In the genomic region with DNA sequence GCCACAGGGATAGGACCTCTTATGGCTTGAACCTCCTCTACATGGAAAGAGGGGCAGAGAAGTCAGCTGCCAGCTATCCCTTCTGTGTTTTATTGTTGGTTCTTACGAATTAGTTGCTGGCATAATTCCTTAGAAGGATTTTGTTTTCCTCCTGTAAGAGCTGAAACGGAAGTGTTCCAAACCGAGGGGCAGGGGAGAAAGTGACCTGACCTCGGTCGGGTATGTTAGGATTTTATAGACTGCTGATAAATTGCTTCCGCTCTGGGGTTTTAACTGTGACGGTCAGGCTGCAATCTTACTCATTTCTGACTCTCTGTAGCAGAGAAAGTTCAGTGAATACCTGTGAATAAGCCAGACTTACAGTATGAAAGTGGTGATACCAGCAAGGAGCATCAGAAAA, we compare ENCODE assay signal across 21 mouse cellular contexts. TPM values are rescaled to one million over a fixed set of nuclear protein-coding genes. Genes with fewer than 3 reads are reported as not detected.
A peak's percentile ranks its signal among the peaks of the same experiment; 100 is the strongest.
DNase-seq lines count a peak whose midpoint lies in the region; ATAC-seq and TF ChIP-seq lines count a peak whose summit lies in the region.
"Had no signal": no experiment of that assay in that cellular context is flagged by ENCODE, and none has a peak within 500 bp of the region (broad histone marks: within the 10 kb centered on the region; RNA-seq: fewer than 3 reads in every experiment).

No protein-coding gene starts in this region.

- DNase-seq in midbrain, embryonic 11.5 days (ENCODE audit: low spot score, missing footprints) = peak; percentile 62
- DNase-seq in midbrain, postnatal 0 days (ENCODE audit: low spot score) = no peak
- peak; percentile 11 to 29 for DNase-seq in kidney, postnatal 36 days
- no peak for DNase-seq in right cerebral cortex, postnatal 4 days
- DNase-seq in B cell, adult 2 months = no peak
- DNase-seq in spleen, adult 12 weeks (ENCODE audit: low spot score) = no peak
- DNase-seq: adrenal gland, postnatal 14 days; cerebellum, adult 8-10 months; gastrocnemius, postnatal 10 days; heart, postnatal 10 days; lung, postnatal 10 days; spleen, adult 18-20 months; thymus, postnatal 14 days had no signal

- H3K36me3 ChIP-seq in midbrain, embryonic 11.5 days (ENCODE audit: control insufficient read depth, insufficient read depth, low read length) = no peaks in the 10 kb centered on the region
- H3K36me3 ChIP-seq in midbrain, postnatal 0 days (ENCODE audit: insufficient read depth, low read length) = no peaks in the 10 kb centered on the region
- H3K36me3 ChIP-seq in kidney, embryonic 14.5 days (ENCODE audit: control insufficient read depth, insufficient read depth, low read length) = no peaks in the 10 kb centered on the region
- H3K36me3 ChIP-seq: forebrain, embryonic 10.5 days; heart, embryonic 12.5 days; hindbrain, embryonic 10.5 days; midbrain, embryonic 13.5 days had no signal

- TF ChIP-seq CTCF in midbrain, postnatal 0 days (IDR thresholded peaks at IDR 0.05) = no peak

- WGBS in midbrain, embryonic 11.5 days = 76% methylated on average over 7 of the region's 7 CpGs
- 76% methylated on average over 7 of the region's 7 CpGs for WGBS in midbrain, postnatal 0 days
- 6% methylated on average over 7 of the region's 7 CpGs for WGBS in kidney, embryonic 14.5 days

- no peak overlapping the region for H3K4me2 ChIP-seq in midbrain, embryonic 11.5 days
- no peak overlapping the region for H3K4me2 ChIP-seq in midbrain, postnatal 0 days (ENCODE audit: low read depth, low read length, poor library complexity, severe bottlenecking)
- H3K4me2 ChIP-seq in kidney, embryonic 14.5 days (replicated peaks; ENCODE audit: low read depth, low read length) = peak overlapping the region; percentile 16; the same call in 1 of the 2 replicates
- H3K4me2 ChIP-seq: heart, embryonic 12.5 days; midbrain, embryonic 13.5 days had no signal

- H3K27me3 ChIP-seq in midbrain, embryonic 11.5 days (ENCODE audit: control insufficient read depth, insufficient read depth, low read length) = no peaks in the 10 kb centered on the region
- H3K27me3 ChIP-seq in midbrain, postnatal 0 days (ENCODE audit: insufficient read depth, low read length) = no peaks in the 10 kb centered on the region
- H3K27me3 ChIP-seq in kidney, embryonic 14.5 days (ENCODE audit: control insufficient read depth, insufficient read depth, low read length) = no peaks in the 10 kb centered on the region
- H3K27me3 ChIP-seq: midbrain, embryonic 13.5 days had no signal

- H3K4me1 ChIP-seq in midbrain, embryonic 11.5 days (ENCODE audit: control insufficient read depth, insufficient read depth, low read length) = no peaks in the 10 kb centered on the region
- no peaks in the 10 kb centered on the region for H3K4me1 ChIP-seq in midbrain, postnatal 0 days (ENCODE audit: insufficient read depth, low read length)
- 0 out of 2 replicates have a peak, but pooled peaks cover 11% of the 10 kb centered on the region for H3K4me1 ChIP-seq in kidney, embryonic 14.5 days (ENCODE audit: control insufficient read depth, insufficient read depth, low read length)
- H3K4me1 ChIP-seq: forebrain, embryonic 10.5 days; heart, embryonic 12.5 days; midbrain, embryonic 13.5 days had no signal

- H3K9ac ChIP-seq in midbrain, embryonic 11.5 days (ENCODE audit: low read length) = no peak overlapping the region
- H3K9ac ChIP-seq in midbrain, postnatal 0 days (replicated peaks; ENCODE audit: low read length, poor library complexity, severe bottlenecking) = no peak overlapping the region
- no peak overlapping the region for H3K9ac ChIP-seq in kidney, embryonic 14.5 days (ENCODE audit: low read depth, low read length)
- H3K9ac ChIP-seq: heart, embryonic 12.5 days; midbrain, embryonic 13.5 days had no signal

- no peak overlapping the region for H3K27ac ChIP-seq in midbrain, embryonic 11.5 days (ENCODE audit: low read depth, low read length)
- no peak overlapping the region for H3K27ac ChIP-seq in midbrain, postnatal 0 days (ENCODE audit: low read depth, low read length)
- H3K27ac ChIP-seq in kidney, embryonic 14.5 days (ENCODE audit: low read depth, low read length) = peak overlapping the region; percentile 12; the same call in 1 of the 2 replicates
- H3K27ac ChIP-seq: forebrain, embryonic 10.5 days; hindbrain, embryonic 10.5 days; hindbrain, postnatal 0 days; layer of hippocampus, adult 2 months; midbrain, embryonic 13.5 days had no signal

- H3K4me3 ChIP-seq in midbrain, embryonic 11.5 days (ENCODE audit: low read depth, low read length) = no peak overlapping the region
- H3K4me3 ChIP-seq in midbrain, postnatal 0 days (ENCODE audit: low read depth, low read length) = no peak overlapping the region
- H3K4me3 ChIP-seq in kidney, embryonic 14.5 days (ENCODE audit: low read length) = no peak overlapping the region
- H3K4me3 ChIP-seq: forebrain, embryonic 10.5 days; heart, embryonic 12.5 days; hindbrain, embryonic 10.5 days; layer of hippocampus, adult 2 months; midbrain, embryonic 13.5 days had no signal

- no peaks in the 10 kb centered on the region for H3K9me3 ChIP-seq in midbrain, embryonic 11.5 days (ENCODE audit: control insufficient read depth, low read length)
- H3K9me3 ChIP-seq in midbrain, postnatal 0 days (ENCODE audit: low read length) = no peaks in the 10 kb centered on the region
- no peaks in the 10 kb centered on the region for H3K9me3 ChIP-seq in kidney, embryonic 14.5 days (ENCODE audit: control insufficient read depth, low read length)
- H3K9me3 ChIP-seq: forebrain, embryonic 10.5 days; heart, embryonic 12.5 days; hindbrain, embryonic 10.5 days; midbrain, embryonic 13.5 days had no signal

- no peak for ATAC-seq in midbrain, embryonic 11.5 days (ENCODE audit: low FRiP score)
- ATAC-seq in midbrain, postnatal 0 days (ENCODE audit: low FRiP score) = no peak
- ATAC-seq in kidney, embryonic 14.5 days (ENCODE audit: low FRiP score, low TSS enrichment) = peak; percentile 47; the same call in 1 of the 2 replicates
- ATAC-seq: forebrain, embryonic 16.5 days; hindbrain, postnatal 0 days; midbrain, embryonic 13.5 days had no signal

RNA-seq across cellular contexts. Expression of a gene that starts 56.6 kb away (rescaled TPM):
- 135 and 144 TPM in 2 replicates for polyA plus RNA-seq in midbrain, embryonic 11.5 days (2014; fragmentation: Nextera tagmentation; extraction: Ambion mirVana)
- 47.8 and 58.1 TPM in 2 replicates for total RNA-seq in midbrain, postnatal 0 days (2014; rRNA removed)
- polyA plus RNA-seq in midbrain, postnatal 0 days (2015; fragmentation: Nextera tagmentation; extraction: Ambion mirVana) = 101 and 114 TPM in 2 replicates
- polyA plus RNA-seq in kidney, embryonic 14.5 days (2014; fragmentation: Nextera tagmentation; extraction: Ambion mirVana) = 122 and 167 TPM in 2 replicates

Comparison
In these comparisons a context has a peak if more than half of its experiments do, and no peak if none do; other contexts are left out.
1. DNase-seq: peak in midbrain, embryonic 11.5 days (single experiment) and kidney, postnatal 36 days (2 of 2); none in midbrain, postnatal 0 days (single experiment), right cerebral cortex, postnatal 4 days (single experiment), B cell, adult 2 months (0 of 2) and spleen, adult 12 weeks (single experiment).